Mouse (Mus musculus) liver, embryonic 16.5 days (tissue): ENCODE results near the gene Borcs6. TPM values are rescaled to one million over a fixed set of nuclear protein-coding genes. Genes with fewer than 3 reads are reported as not detected.
A peak's percentile ranks its signal among the peaks of the same experiment; 100 is the strongest.

Experiments used
- ATAC-seq: fragments of 200-750 bp; cut with Nextera tagmentation; 2 replicates; pipeline ENCODE4 v1.8.0; 2017; ENCODE audit warnings: low read depth, mild to moderate bottlenecking, moderate number of reproducible peaks, moderate library complexity
- H3K27ac ChIP-seq: fragments of 300-500 bp; sonication (generic); 2 replicates; pipeline ENCODE4 v1.5.1; 2014; ENCODE audit warnings: mild to moderate bottlenecking, low read length
- H3K27me3 ChIP-seq: fragments of 300-500 bp; sonication (generic); 2 replicates; pipeline ENCODE4 v1.6.1; 2014; ENCODE audit warnings: low read depth, low read length, mixed read lengths; ENCODE audit not compliant: control insufficient read depth, insufficient read depth
- H3K36me3 ChIP-seq: fragments of 300-500 bp; sonication (generic); 2 replicates; pipeline ENCODE4 v1.6.1; 2014; ENCODE audit warnings: mild to moderate bottlenecking; ENCODE audit not compliant: control insufficient read depth, insufficient read depth
- H3K4me1 ChIP-seq: fragments of 300-500 bp; sonication (generic); 2 replicates; pipeline ENCODE4 v1.6.1; 2014; ENCODE audit warnings: low read depth, low read length, mixed read lengths; ENCODE audit not compliant: control insufficient read depth
- H3K4me2 ChIP-seq: fragments of 300-500 bp; sonication (generic); 2 replicates; pipeline ENCODE4 v1.6.1; 2014; ENCODE audit warnings: low read depth, low read length, mixed read lengths
- H3K4me3 ChIP-seq: fragments of 300-500 bp; sonication (generic); 2 replicates; pipeline ENCODE4 v1.5.1; 2014; ENCODE audit warnings: low read depth, mild to moderate bottlenecking, low read length
- H3K9ac ChIP-seq: fragments of 300-500 bp; sonication (generic); 2 replicates; pipeline ENCODE4 v1.6.1; 2014; ENCODE audit warnings: low read depth, low read length
- H3K9me3 ChIP-seq: fragments of 300-500 bp; sonication (generic); replicated peaks from 2 replicates; pipeline ENCODE4 v1.6.1; 2016; ENCODE audit warnings: low read length; ENCODE audit not compliant: control insufficient read depth
- WGBS: fragments of 180-500 bp; shearing (Covaris S2); extraction: QIAGEN DNeasy Blood & Tissue Kit; methylation state at CpG from one replicate; pipeline ENCODE4 v1.1.7; 2014; ENCODE audit not compliant: insufficient replicate concordance; 5-methylcytosine and 5-hydroxymethylcytosine counted together
- polyA plus RNA-seq: library from polyadenylated mRNA; unstranded; fragments of >200 nt; fragmentation: Nextera tagmentation; extraction: Ambion mirVana; gene quantifications from 2 replicates; pipeline ENCODE4 v1.2.1, GENCODE M21; 2015

The Borcs6 gene
- polyA plus RNA-seq, 1 experiment from 2014 or later: 3.6 TPM

DNA sequence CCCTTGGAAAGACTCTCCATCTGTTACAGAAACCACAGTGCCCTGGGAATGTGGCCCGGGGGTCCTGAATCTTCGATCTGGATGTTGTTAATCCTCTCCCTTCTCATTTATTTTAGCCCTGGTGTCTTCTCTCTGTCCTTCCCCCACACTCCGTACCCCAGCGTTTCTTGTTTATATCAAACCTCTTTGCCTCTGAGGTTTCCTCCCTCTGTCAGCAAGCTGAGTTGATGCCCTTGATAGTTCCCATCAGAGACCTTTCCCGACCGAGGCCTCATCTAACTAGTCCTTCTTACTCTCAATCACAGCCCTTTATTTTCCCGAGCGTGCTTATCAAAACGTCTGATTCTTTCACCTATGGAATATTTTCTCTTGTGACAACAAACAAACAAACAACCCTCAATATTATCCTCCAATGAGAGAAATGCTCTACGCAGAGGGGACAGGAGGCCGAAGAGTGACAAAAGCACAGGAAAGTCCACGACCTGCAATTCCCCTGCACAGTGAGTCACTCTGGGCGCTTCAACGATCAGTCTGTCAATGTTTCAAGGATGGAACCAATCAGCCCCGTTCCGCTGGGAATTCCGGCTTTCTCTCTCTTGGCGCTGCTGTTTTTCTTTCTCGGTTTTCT is 674 bp upstream of the Borcs6 start:
- H3K4me3 ChIP-seq: peak overlapping the region; percentile 99
- peak overlapping the region; percentile 89 for H3K4me2 ChIP-seq
- 2% methylated on average over 19 of the region's 19 CpGs for WGBS
- no peaks in the 10 kb centered on the region for H3K27me3 ChIP-seq
- peaks cover 26% of the 10 kb centered on the region for H3K4me1 ChIP-seq
- no peaks in the 10 kb centered on the region for H3K36me3 ChIP-seq
- H3K9ac ChIP-seq: peak overlapping the region; percentile 74
- ATAC-seq: no peak
- no peaks in the 10 kb centered on the region for H3K9me3 ChIP-seq
- peak overlapping the region; percentile 89 for H3K27ac ChIP-seq

DNA sequence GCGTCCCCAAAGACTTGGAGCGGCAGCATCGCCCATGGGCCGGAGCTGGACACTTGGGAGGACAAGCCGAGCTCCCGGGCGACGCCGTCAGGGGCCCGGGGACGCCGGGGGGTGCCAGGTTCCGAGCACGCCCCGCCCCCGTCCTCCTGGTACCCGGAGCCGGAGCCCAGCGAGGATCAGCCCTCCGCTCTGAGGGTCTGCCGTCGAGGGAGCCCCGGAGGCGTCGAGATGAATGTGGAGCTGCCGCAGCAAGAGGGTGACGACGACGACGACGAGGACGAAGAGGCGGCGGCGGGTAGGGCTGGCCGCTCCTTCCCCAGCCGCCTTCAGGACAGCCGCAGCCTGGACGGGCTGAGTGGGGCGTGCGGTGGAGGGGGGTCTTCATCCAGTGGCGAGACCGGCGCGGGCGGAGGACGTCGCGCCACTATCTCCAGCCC is 476 bp downstream of the Borcs6 start:
- Histone ChIP-seq H3K27ac (peak overlapping the region; percentile 94), H3K4me1 (peaks cover 32% of the 10 kb centered on the region), H3K4me2 (peak overlapping the region; percentile 97), H3K36me3 (no peaks in the 10 kb centered on the region), H3K9ac (peak overlapping the region; percentile 99), H3K9me3 (no peaks in the 10 kb centered on the region), H3K27me3 (no peaks in the 10 kb centered on the region), H3K4me3 (peak overlapping the region; percentile 99)
- peak; percentile 3; the same call in 1 of the 2 replicates for ATAC-seq
- WGBS: 0% methylated on average over 49 of the region's 49 CpGs

DNA sequence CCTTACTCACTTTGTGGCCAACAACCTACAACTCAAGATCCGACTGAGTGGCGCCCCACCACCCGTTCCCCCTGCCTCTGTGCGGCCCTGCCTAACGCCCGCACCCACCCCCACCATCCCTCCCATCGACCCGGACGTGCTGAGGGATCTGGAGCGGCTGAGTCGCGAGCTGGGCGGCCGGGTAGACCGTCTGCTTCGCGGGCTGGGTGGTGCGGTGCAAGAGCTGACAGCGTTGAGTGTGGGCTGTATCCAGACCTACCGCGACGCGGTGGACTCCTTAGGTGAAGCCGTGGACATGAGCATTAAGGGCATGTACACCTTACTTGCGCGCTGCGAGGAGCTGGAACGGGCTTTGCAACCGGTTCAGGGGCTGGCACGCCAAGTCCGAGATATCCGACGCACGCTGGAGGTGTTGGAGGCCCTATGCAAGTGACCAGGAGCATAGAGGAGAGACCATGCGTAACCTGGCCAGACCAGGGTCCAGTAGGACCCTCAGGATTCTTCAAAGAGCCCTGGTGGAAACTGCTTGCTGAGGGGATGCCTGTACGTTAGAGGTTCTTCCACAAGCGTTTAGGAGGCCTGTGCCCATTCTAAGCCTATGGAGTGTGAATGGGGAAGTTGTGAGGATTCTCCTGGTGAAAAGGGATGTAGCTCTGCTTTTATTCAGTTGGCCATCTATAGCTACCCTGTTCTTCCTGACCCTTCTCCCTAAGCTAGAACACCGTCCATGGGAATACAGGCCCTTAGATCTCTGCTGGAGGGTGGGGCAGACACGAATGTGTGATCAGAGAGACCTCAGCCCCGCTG is 1.1 kb downstream of the Borcs6 start:
- no peaks in the 10 kb centered on the region for H3K27me3 ChIP-seq
- H3K4me3 ChIP-seq: peak overlapping the region; percentile 99
- H3K4me1 ChIP-seq: peaks cover 32% of the 10 kb centered on the region
- H3K9ac ChIP-seq: peak overlapping the region; percentile 99
- H3K9me3 ChIP-seq: no peaks in the 10 kb centered on the region
- H3K4me2 ChIP-seq: peak overlapping the region; percentile 97
- no peak for ATAC-seq
- 3% methylated on average over 40 of the region's 40 CpGs for WGBS
- peak overlapping the region; percentile 94 for H3K27ac ChIP-seq
- no peaks in the 10 kb centered on the region for H3K36me3 ChIP-seq

GRCm38 (mm10) chr11:69061255-69061912 is 1.9 kb downstream of the Borcs6 start:
- peak overlapping the region; percentile 97 for H3K4me2 ChIP-seq
- H3K27ac ChIP-seq: 0 out of 2 replicates have a peak overlapping the region, but pooled peaks have one; percentile 94
- peak overlapping the region; percentile 99 for H3K4me3 ChIP-seq
- 40% methylated on average over 17 of the region's 17 CpGs for WGBS
- H3K9ac ChIP-seq: peak overlapping the region; percentile 99
- no peaks in the 10 kb centered on the region for H3K9me3 ChIP-seq
- no peaks in the 10 kb centered on the region for H3K36me3 ChIP-seq
- H3K27me3 ChIP-seq: no peaks in the 10 kb centered on the region
- no peak for ATAC-seq
- peaks cover 39% of the 10 kb centered on the region for H3K4me1 ChIP-seq

DNA sequence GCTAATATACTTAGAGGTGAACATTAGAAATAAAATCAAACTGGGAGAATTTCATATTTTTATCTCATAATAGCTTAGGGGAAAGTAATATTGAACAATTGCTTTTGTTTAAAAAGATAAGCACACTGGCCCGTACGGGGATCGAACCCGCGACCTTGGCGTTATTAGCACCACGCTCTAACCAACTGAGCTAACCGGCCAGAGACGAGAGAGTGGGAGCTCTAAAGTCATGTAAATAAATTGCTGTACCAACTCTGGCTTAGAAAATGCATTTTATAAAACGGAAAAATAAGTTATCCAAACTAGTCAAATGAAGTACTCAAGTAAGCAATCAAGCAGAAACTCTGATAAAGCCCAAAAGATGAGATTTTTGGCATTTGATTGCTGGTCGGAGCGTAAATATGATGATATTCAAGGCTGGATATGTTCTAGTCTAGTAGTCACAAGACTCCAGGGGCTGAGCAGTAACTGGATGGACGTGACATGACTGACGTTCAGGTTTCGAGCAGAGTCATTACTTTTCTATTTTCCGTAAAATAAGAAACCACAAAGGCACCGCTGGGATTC is 2.8 kb downstream of the Borcs6 start:
- ATAC-seq: no peak
- Histone ChIP-seq H3K4me2 (peak overlapping the region; percentile 97), H3K9me3 (no peaks in the 10 kb centered on the region), H3K27me3 (no peaks in the 10 kb centered on the region), H3K4me1 (peaks cover 46% of the 10 kb centered on the region), H3K36me3 (no peaks in the 10 kb centered on the region), H3K9ac (peak overlapping the region; percentile 49), H3K4me3 (peak overlapping the region; percentile 81), H3K27ac (peak overlapping the region; percentile 81)
- WGBS: under 1% methylated on average over 17 of the region's 17 CpGs

GRCm38 (mm10) chr11:69062761-69063224 is 3.3 kb downstream of the Borcs6 start:
- Histone ChIP-seq H3K9ac (peak overlapping the region; percentile 79), H3K4me3 (peak overlapping the region; percentile 81), H3K36me3 (no peaks in the 10 kb centered on the region), H3K4me1 (peaks cover 50% of the 10 kb centered on the region), H3K4me2 (peak overlapping the region; percentile 97), H3K27me3 (no peaks in the 10 kb centered on the region), H3K27ac (peak overlapping the region; percentile 81), H3K9me3 (no peaks in the 10 kb centered on the region)
- 0% methylated on average over 19 of the region's 19 CpGs for WGBS
- peak; percentile 62 for ATAC-seq

DNA sequence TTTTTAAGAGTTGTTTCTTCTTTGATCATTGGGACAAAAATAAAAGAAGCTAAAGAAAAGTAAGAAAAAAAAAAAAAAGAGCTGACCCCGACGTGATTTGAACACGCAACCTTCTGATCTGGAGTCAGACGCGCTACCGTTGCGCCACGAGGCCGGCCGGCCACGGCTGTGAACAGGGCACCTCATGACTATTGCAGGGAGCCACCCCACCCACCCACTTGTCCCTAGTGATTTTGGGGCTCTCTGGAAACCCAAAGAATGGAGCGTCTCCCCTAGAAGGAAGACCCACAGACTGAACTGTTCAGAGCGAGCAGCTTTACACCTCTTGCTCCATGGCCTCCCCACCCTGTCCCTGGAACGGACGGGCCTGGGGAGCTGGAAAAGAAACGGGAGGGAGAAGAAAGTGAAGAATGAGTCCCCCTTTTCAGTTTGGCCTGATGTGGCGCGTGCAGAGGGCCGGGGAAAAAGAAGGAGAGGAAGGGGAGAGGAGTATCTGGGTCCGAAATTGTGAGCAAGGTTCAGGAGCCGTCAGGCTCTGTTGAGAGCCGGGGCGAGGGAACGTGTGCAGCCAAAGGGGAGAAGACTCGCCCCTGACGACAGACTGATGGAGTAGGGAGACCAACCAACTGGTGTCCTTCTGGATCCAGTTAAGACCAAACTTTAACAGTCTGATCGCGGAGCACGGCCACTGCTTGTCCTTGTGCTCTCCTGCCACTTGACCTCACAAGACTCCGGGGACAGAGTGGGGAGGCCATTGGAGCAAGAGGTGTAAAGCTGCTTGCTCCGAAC is 4.1 kb downstream of the Borcs6 start:
- H3K9ac ChIP-seq: peak overlapping the region; percentile 79
- H3K9me3 ChIP-seq: no peaks in the 10 kb centered on the region
- H3K36me3 ChIP-seq: no peaks in the 10 kb centered on the region
- H3K27ac ChIP-seq: peak overlapping the region; percentile 80
- under 1% methylated on average over 31 of the region's 31 CpGs for WGBS
- peak overlapping the region; percentile 81 for H3K4me3 ChIP-seq
- peak; percentile 28 for ATAC-seq
- H3K27me3 ChIP-seq: no peaks in the 10 kb centered on the region
- H3K4me2 ChIP-seq: peak overlapping the region; percentile 97
- H3K4me1 ChIP-seq: peaks cover 43% of the 10 kb centered on the region
